Mouse (Mus musculus) left cerebral cortex, adult 9 months (tissue): ENCODE results near the gene Pmm2.

Source experiments
- DNase-seq, 2 experiments: peaks; one replicate each; pipeline ENCODE4 v3.0.0; 2022; ENCODE audit warnings: low spot score in 2 of 2

The Pmm2 gene

DNA sequence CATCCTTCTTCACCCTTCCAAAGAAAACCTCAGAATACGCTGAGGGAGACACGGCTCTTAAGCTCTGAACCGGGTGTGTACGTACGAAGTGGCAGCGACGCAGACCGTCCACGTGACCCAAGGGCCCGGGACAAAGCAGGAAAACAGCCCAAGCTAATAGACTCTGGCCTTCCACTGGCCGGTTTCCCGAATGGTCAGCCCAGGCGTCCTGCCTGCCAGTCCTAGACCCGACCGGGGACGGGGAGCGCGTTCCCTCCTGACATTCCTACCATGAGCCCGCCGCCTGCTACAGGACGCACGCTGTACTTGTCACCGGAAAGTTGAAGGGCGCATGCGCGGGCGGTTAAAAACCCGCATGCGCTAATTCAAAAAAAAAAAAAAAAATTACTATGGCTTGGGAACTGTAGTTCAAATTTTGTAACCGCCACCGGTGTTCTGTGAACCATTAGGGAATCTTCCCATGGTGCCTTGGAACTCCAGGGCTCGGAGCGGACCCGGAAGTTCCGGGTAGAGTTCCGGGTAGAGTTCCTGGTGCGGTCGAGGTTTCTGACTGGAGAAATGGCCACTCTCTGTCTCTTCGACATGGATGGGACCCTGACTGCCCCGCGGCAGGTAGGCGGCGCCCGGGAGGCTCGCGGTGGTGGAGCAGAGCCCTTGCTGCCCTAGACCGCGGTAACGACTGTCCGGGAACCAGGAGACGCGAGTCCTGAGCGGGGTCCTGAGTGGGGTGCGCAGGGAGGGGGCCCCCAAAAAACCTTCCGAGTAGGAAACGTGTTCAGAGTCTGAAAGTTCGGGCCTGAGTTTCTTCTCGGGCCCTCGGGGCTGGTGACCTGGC is at the start of gene Pmm2, which contains the start of gene Tmem186:
Gene Pmm2, plus strand, starts transcription at position 458 of the 835 bp plus-strand sequence.
Gene Tmem186, minus strand, starts transcription at position 496 of the 835 bp plus-strand sequence.
- DNase-seq: peak; percentile 79 to 85

DNA sequence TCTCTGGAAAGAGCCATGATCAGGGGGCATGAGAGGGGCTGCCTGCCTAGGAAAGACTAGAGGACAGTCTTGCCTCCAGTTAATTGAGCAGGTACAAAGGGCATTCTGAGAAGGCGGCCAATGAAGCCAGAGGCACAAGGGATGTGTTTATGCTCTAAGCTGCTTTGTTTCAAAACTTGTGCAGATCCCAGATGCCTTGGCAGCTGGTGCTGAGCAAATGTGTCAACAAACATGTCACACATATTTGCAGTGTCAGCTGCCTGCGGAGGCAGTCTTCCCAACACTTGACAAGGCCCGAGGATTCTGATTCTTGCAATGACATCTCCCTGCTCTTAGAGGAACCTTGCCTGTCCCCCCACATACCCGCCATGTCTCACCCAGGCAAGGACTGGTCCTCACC is 42.1 kb upstream of the Pmm2 start:
- peak; percentile 39 to 57 for DNase-seq

DNA sequence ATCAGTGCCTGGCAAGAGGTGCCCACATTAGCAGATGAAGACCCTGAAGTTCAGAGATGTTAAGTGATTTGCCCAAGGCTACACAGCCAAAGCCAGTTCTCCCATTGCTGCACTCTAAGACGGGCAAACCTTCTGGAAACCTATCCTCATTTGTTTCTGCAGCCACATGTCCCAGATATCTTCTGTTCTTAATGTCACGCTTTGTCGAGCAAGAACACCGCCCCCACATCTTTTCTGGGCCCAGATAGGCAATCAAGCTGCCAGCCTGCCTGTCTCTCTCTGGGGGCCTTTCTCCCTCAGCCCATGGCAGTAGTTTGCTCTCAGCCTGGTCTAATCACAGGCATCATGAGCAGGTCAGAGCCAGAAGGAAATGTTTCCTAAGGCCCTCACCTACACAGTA is 41.1 kb upstream of the Pmm2 start:
- DNase-seq: peak; percentile 25 to 38

DNA sequence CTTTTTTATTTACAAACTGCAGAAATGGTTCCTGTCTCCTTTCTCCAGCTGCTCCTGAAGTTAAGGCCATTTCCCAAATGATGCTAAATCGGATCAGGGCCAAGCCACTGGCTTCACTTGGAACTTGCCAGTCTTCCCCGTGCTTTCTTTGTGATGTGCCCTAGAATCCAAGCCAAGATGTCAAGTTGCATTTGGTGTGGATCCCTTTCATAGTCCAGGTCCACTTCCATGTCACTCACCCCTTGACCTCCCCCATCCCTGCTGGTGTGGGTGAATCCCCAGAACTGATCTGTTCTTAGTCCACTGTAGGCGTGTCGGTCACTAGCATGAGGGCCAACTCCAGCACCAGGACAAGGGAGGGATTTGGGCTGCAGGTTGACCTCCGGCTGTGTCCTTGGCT is 40.0 kb upstream of the Pmm2 start:
- DNase-seq: no peak

DNA sequence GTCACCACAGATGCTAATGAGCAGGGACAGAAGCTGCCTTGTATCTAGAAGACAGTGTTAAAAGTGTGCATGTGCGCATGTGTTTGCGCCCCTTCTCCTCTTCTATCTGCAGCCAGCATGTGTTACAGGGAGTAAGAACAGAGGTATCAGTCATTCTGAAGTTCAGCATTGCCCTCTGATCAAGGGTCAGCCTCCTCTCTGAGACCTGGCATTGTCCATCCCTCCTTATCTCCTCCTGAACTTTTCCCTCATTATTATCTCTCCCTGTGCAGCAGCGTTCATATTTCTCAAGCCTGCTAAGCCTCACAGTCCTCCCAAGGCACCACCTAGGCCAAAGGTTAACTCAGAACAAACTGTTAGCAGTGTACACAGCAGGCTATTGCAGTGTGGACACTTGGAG is 33.7 kb upstream of the Pmm2 start:
- DNase-seq: no peak

DNA sequence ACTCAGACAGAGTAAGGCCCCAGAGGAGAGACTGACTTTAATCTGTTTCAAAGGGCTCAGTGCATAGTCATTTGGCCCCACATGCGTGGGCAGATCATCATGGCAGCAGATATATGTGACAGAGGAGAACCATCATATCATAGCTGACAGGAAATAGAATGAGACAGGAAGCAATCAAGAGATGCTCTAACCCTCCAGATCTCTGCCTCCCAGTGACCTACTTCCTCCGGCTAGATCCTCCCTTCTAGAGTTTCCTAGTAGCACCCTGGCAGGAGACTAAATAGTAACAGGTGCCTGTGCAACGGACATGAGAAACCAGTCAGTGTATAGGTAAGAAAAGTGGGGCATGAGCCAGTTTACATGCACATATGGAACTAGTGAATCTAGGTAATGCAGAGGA is 27.1 kb upstream of the Pmm2 start:
- no peak for DNase-seq

DNA sequence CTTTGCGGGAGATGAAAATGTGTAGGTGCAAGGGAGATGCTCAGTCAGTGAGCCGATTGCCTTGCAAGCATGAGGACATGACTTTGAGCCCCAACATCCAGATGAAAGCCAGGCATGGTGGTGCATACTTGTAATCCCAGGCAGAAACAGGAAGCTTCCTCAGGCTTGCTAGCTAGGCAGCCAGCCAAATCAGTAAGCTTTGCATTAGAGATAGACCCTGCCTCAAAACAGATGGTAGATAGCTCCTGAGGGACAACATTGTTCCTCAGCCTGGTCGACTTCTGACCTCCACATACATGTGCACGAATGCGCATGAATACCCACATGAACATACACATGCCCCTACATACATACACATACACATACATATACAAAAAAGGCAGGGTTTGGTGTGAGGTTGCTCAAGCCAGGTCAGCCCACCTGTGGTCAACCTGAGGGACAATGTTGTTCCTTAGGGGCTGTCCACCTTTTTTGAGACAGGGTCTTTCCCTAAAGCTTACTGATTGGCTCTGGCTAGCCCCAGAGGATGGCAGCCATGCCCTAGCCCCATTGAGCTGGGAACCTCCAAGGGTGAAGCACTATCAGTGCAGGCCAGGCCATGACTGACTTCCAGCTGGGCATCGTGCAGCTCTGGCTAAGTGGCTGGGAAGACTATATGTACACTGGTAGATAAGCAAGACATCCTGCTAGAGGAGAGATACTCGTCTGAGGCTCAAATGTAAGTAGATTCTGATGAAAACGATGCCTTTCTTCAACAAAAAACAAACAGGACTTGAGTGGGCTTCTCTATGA is 25.1 kb upstream of the Pmm2 start:
- no peak for DNase-seq

DNA sequence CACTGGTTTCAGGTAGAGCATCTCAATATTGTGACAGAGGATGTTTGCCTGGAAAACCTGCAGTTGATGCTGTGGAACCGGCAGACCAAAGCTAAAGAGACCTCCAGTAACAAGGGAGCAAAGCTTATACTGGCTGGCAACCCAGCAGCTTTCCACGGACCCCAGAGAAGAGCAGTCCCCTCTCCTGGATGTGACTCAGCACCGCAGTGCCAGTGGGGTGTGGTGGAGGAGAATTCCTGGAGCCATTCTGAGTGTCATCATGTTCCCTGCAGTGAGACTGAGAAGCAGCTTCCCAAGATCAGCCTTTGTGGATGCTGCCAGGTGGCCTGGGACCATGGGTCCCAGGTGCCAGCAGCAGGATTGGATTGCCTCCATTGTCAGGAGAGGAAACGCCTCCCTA is 24.4 kb upstream of the Pmm2 start:
- DNase-seq: no peak

DNA sequence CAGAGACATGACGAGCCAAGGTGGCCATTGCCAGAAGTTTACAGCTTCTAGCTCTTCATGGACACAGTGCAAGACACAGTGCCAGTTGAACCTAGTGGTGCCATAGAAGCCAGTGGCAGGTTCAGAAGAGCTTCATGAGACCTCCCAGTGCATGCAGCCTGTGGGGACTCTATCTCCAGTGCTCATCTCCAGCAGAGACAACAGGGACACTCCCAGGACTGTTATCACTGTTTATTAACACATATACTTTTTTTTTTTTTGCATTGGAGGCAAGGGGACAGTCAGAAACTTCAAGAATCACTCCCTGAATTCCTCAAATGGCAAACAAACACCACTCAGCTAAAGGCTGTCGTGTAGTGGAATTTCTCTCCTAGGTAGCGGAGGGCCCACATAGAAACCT is 24.0 kb upstream of the Pmm2 start:
- no peak for DNase-seq

DNA sequence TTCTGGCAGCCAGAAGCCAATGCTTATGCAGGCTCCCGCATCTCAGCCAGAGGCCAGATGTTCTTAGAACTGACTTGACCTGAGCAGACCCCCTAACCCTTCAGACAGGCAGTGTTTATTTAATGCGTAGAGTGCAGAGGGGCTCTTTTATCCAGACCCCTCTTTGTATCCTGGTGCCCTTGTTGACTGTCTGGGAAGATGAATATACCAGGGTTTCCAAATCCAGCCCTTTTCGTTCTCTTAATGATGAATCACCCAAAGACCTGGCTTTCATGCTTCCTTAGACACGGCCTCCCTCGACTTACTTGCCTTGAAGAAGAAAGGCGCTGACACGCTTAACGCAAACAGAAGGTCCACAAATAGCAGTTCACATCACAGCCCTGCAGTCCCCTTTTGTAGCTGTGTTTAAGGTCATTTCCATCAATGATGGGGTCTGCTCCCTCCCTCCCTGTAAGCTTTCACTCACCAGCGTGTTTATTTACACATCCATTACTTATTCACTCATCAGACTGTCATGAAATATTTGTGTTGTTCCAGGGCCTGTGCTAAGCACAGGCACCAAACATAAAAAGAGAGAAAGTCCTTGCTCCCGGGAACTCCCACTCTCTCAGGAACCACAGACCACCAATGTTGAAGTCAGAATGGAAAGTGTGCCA is 17.7 kb upstream of the Pmm2 start:
- DNase-seq: no peak

DNA sequence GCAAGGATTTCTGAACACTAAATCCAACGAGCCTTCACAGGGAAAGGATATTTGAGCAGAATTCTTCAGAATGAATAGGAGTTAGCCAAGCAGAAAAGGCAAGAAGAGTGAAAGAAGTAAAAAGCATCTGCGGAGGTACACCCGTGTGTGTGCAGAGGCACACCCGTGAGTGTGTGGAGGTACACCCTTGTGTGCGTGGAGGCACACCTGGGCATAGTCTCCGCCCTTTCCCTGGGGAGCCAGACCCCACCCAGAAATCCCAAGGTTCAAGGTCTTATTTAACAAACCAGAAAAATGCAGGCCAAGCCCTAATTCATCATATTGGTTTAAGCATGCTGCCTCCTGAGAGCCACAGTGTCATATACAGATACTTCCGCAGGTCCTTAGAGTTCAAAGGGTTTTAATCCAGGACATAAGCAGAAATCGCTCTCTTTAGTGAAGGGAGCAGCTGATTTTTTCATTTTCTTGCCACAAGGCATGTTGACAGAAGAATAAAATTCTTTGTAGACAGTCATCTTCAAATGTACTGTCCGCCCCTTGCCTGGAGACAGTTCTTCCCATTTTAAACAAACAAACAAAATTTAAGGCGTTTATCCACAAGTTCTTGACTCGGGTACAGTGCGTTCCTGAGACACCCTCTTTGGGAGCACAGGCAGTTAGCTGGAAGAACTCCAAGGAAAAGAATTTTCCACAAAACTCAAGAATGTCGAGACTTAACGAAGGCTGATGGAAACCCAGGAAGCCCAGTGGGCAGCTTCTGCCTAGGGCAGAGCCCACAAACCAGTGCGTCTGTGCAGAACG is 17.0 kb upstream of the Pmm2 start:
- no peak for DNase-seq

DNA sequence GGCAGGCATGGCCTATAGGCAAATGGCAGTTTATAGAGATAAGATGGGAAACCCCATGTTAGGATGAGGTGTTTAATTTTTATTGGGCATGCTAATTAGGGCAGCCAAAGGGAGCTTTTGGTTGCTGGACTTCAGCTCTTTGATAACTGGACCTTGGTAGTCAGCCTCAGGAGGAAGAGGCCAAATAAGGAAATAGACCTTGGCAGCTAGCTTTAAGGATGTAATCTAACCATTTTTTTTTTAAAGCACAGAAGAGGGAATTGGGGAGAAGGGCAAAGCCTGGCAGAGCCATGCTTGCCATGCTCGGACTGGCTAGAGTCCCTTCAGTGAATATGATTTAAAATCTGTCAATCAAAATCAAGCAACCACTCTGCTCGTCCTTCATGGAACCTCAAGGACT is 7.1 kb upstream of the Pmm2 start:
- no peak for DNase-seq

DNA sequence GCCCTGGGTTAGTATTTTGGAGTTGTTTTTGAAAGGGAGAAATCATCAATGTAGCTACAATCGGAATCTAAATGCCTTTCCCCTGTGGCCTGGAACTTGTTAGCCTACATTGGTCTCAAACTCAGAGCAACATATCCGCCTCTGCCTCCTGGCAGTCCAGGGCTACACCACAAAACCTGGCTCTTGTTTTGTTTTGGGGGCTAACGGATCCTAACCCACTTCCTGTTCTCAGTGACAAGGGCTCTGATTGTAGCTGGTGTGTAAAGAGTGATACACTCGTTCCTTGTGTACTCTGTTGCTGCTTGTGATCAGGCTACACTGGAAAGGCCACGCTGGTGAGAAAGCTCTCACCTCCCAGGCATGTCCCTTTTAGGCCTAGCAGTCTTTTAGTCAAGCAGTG is 6.0 kb upstream of the Pmm2 start:
- no peak for DNase-seq

DNA sequence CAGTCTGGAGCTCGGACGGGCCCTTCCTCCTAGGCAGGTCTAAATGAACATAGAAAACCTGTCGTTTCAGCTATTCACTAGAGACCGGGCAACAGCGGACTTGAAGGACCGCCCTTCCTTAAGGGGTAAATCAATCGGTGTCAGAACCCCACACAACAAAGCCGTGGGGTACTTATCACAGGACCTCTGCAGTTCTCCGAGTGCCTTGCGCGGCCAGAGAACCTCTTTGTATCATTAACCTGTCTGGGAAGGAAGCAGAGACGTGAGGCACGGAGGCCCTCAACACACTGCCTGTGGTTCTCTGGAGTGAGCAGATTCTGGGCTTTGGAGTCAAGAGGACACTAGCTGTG is 632 bp upstream of the Pmm2 start:
- DNase-seq: no peak

DNA sequence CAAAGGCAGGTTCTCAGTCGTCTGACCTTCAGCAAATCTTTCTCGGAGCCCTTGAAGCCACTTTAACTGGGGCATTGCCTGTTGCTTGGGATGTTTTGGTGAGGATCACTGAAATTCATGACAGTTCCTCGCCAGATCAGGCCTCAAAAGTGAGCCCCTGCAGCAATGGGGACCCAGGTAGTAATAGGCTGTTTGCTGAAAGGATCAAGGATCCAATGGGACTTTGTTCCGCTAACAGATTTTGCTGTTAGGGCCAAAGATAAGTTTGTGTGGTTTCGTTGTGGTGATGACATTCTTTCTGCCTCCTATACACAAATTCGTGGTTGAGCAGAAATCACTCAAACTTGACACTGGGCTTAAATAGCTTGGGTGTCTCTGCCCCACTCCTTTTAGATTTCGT is 657 bp downstream of the Pmm2 start:
- no peak for DNase-seq

DNA sequence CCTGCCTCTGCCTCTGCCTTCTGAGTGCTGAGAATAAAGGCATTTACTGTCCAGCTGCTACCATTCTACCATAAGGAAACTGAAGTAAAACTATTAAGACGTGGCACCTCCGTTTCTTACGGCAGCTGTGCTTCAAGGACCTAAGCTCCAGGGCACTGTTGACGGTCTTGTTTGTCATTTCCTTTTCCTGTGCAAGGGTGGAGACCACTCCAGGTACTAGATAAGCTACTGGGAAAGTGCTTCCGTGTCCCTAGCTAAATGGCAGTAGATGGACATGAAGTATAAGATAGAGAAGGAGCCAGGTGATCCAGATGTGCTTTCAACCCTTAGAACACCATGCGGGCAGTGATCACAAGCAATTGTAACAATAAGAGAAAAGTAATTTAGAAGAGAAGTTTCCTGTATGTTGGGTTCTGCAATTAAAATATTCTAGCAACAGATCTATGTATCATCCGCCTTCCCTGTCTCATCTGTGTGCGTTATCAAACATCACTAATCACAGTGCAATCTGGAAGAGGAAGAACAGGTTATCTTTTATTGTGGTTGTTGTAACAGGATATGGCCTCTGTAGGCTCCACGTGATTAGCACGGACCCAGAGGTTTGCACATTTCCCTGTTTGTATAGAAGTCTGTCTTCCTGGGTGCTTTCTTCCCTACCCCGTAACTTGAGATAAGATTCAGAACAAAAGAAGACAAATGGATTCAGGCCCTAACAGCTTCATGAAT is 2.2 kb downstream of the Pmm2 start:
- DNase-seq: no peak

DNA sequence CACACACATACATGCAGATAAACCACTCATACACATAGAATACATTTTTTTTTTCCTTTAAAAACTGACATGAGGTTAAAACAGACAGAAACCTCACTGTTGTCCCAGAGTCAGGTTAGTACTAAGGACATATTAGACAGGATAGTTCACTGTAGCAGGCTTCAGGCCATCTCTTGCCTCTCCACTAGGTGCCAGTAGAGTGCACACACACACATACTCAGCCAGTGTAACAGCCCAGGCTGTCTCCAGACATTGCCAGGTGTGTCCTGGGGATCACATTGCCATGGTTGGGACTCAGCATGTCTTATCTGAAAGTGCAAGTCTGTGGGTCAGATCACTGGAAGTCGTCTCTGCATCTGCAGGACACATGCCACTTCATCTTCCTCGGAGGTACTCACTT is 6.4 kb downstream of the Pmm2 start:
- DNase-seq: peak in 1 of 2 experiments; percentile 44

DNA sequence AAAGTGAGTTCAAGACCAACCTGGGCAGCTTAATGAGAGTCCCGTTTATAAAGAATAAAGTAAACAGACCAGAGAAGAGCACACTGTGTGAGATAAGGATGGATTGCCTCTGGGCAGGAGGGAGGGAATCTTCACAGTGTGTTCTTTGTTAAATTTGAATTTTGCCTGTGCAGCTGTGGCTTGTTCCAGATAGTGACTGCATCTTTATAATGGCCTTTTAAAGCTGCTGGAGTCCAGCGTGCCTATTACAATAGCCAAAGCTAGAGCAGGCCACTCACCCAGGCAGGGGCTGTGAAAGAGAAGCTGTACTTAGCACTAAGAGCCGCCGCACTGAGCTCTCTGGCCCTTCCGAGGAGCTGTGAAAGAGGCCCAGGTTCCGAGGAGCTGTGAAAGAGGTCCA is 8.1 kb downstream of the Pmm2 start:
- DNase-seq: no peak

DNA sequence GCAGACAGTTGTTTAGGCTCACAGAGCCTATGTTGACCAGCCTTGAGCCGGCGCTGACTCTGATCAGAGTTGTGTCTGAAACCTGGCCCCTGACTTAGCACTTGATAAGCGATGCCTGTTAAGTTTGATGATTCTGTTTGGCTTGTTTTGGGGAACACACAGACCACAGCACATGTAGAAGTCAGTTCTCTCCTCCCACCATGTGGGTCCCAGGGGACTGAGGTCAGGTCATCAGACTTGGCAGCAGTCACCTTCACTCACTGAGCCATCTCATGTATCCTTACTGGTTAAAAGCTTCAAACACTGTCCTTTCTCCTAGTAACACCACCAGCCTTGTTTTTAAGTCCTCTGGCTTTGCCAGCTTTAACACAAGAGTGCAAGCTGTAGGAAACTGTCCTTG is 12.5 kb downstream of the Pmm2 start:
- DNase-seq: no peak

DNA sequence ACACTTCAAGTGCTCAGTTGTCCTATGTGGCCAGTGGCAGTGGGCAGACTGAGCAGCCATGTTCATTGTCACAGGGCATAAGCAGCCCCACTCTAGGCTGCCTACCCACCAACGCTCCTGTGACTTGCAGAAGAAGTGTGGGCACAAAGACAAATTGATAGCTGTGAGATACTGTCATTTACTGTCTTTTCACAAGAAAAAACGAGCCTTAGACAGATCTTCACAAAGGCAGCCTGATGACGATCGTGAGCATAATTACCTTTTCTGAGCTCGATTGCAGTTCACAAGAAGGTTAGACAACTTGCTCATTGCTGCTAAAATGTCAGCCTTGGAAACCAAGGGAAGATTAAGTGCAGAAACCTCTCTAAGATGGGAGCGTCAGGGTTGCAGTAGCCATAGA is 17.6 kb downstream of the Pmm2 start:
- no peak for DNase-seq

DNA sequence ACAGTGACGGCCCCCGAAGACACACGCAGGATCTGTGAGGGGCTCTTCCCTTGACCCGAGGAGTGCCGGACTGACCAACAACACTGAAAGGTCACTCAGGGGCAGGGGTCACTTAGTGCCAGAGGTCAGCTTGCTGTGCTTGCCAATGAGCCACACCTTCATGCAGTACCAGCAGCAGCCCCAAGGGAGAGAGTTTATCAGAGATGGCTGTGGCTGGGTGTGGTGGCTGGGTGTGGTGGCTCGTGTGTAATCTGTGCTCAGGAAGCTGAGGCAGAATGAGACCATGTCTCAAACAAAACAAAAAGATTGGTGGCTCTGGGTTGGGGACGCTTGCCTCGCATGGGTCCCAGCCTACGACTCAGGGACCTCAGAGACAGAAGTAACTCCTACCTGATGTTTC is 18.1 kb downstream of the Pmm2 start:
- DNase-seq: no peak
